Mouse (Mus musculus) lung, embryonic 16.5 days (tissue): Measurements from ENCODE around the gene Mpp4. TPM values are rescaled to one million over a fixed set of nuclear protein-coding genes. Genes with fewer than 3 reads are reported as not detected.

Experiments used
- ATAC-seq: fragments of 200-750 bp; cut with Nextera tagmentation; 2 replicates; pipeline ENCODE4 v1.8.0; 2017; ENCODE audit warnings: low read depth, mild to moderate bottlenecking, moderate library complexity
- H3K27ac ChIP-seq: fragments of 300-500 bp; sonication (generic); 2 replicates; pipeline ENCODE4 v1.5.1; 2014; ENCODE audit warnings: mild to moderate bottlenecking, control low read depth, low read length
- H3K27me3 ChIP-seq: fragments of 300-500 bp; sonication (generic); 2 replicates; pipeline ENCODE4 v1.6.1; 2014; ENCODE audit warnings: low read depth, low read length, mixed read lengths; ENCODE audit not compliant: control insufficient read depth, insufficient read depth
- H3K36me3 ChIP-seq: fragments of 300-500 bp; sonication (generic); 2 replicates; pipeline ENCODE4 v1.6.1; 2014; ENCODE audit warnings: low read length; ENCODE audit not compliant: control insufficient read depth, insufficient read depth
- H3K4me1 ChIP-seq: fragments of 300-500 bp; sonication (generic); replicated peaks from 2 replicates; pipeline ENCODE4 v1.6.1; 2014; ENCODE audit warnings: low read length, mixed read lengths; ENCODE audit not compliant: control insufficient read depth, insufficient read depth
- H3K4me2 ChIP-seq: fragments of 300-500 bp; sonication (generic); 2 replicates; pipeline ENCODE4 v1.6.1; 2014; ENCODE audit warnings: low read depth, low read length, control low read depth
- H3K4me3 ChIP-seq: fragments of 300-500 bp; sonication (generic); 2 replicates; pipeline ENCODE4 v1.5.1; 2014; ENCODE audit warnings: mild to moderate bottlenecking, low read length, control low read depth
- H3K9ac ChIP-seq: fragments of 300-500 bp; sonication (generic); 2 replicates; pipeline ENCODE4 v1.6.1; 2014; ENCODE audit warnings: low read length, control low read depth
- H3K9me3 ChIP-seq: fragments of 300-500 bp; sonication (generic); 2 replicates; pipeline ENCODE4 v1.6.1; 2016; ENCODE audit warnings: low read length; ENCODE audit not compliant: control insufficient read depth
- WGBS: fragments of 180-500 bp; shearing (Covaris S2); extraction: QIAGEN DNeasy Blood & Tissue Kit; methylation state at CpG from one replicate; pipeline ENCODE4 v1.1.7; 2014; 5-methylcytosine and 5-hydroxymethylcytosine counted together
- polyA plus RNA-seq: library from polyadenylated mRNA; unstranded; fragments of >200 nt; fragmentation: Nextera tagmentation; extraction: Ambion mirVana; gene quantifications from 2 replicates; pipeline ENCODE4 v1.2.1, GENCODE M21; 2015

Gene Mpp4
- polyA plus RNA-seq, 1 experiment from 2014 or later: 0.41 TPM

GRCm38 (mm10) chr1:59194979-59195378 lies 31.8 kb upstream of the Mpp4 start:
- Histone ChIP-seq H3K4me3 (no peak overlapping the region), H3K4me2 (no peak overlapping the region), H3K27ac (no peak overlapping the region), H3K27me3 (no peaks in the 10 kb centered on the region), H3K9me3 (no peaks in the 10 kb centered on the region), H3K4me1 (no peaks in the 10 kb centered on the region), H3K36me3 (peaks cover 18% of the 10 kb centered on the region), H3K9ac (no peak overlapping the region)
- 51% methylated on average over 6 of the region's 6 CpGs for WGBS
- ATAC-seq: no peak

- Histone ChIP-seq H3K4me3 (no peak overlapping the region), H3K36me3 (peaks cover 11% of the 10 kb centered on the region), H3K4me2 (no peak overlapping the region), H3K27me3 (no peaks in the 10 kb centered on the region), H3K9me3 (no peaks in the 10 kb centered on the region), H3K4me1 (no peaks in the 10 kb centered on the region), H3K9ac (no peak overlapping the region), H3K27ac (no peak overlapping the region)
- WGBS: 85% methylated on average over 5 of the region's 5 CpGs
- ATAC-seq: no peak
Measured at GRCm38 (mm10) chr1:59187786-59188185, 24.6 kb upstream of the Mpp4 start.

- WGBS: 80% methylated on average over 10 of the region's 10 CpGs
Measured at GRCm38 (mm10) chr1:59186317-59186716, 23.1 kb upstream of the Mpp4 start.

GRCm38 (mm10) chr1:59185410-59185809 lies 22.2 kb upstream of the Mpp4 start:
- Histone ChIP-seq H3K9ac (no peak overlapping the region), H3K4me3 (no peak overlapping the region), H3K4me2 (no peak overlapping the region), H3K4me1 (no peaks in the 10 kb centered on the region), H3K36me3 (peaks cover 6% of the 10 kb centered on the region), H3K27ac (no peak overlapping the region), H3K27me3 (no peaks in the 10 kb centered on the region), H3K9me3 (no peaks in the 10 kb centered on the region)
- ATAC-seq: no peak
- WGBS: 72% methylated on average over 9 of the region's 9 CpGs

More at GRCm38 (mm10) chr1:59186317-59186716, 23.1 kb upstream of the Mpp4 start:
- no peaks in the 10 kb centered on the region for H3K4me1 ChIP-seq
- no peak overlapping the region for H3K4me3 ChIP-seq
- no peaks in the 10 kb centered on the region for H3K9me3 ChIP-seq
- ATAC-seq: no peak
- no peak overlapping the region for H3K27ac ChIP-seq
- no peak overlapping the region for H3K4me2 ChIP-seq
- H3K36me3 ChIP-seq: peaks cover 11% of the 10 kb centered on the region
- H3K27me3 ChIP-seq: no peaks in the 10 kb centered on the region
- H3K9ac ChIP-seq: no peak overlapping the region

GRCm38 (mm10) chr1:59183045-59183444 lies 19.9 kb upstream of the Mpp4 start:
- Histone ChIP-seq H3K9me3 (no peaks in the 10 kb centered on the region), H3K9ac (no peak overlapping the region), H3K4me1 (no peaks in the 10 kb centered on the region), H3K27ac (no peak overlapping the region), H3K36me3 (peaks cover 15% of the 10 kb centered on the region), H3K4me2 (no peak overlapping the region), H3K4me3 (no peak overlapping the region), H3K27me3 (no peaks in the 10 kb centered on the region)
- 87% methylated on average over 4 of the region's 4 CpGs for WGBS
- no peak for ATAC-seq

- Histone ChIP-seq H3K4me3 (no peak overlapping the region), H3K9me3 (no peaks in the 10 kb centered on the region), H3K4me1 (no peaks in the 10 kb centered on the region), H3K4me2 (no peak overlapping the region), H3K27me3 (no peaks in the 10 kb centered on the region), H3K36me3 (peaks cover 18% of the 10 kb centered on the region), H3K9ac (no peak overlapping the region), H3K27ac (no peak overlapping the region)
- no peak for ATAC-seq
- WGBS: 91% methylated on average over 2 of the region's 2 CpGs
Measured at GRCm38 (mm10) chr1:59182373-59182772, 19.2 kb upstream of the Mpp4 start.

- H3K9me3 ChIP-seq: no peaks in the 10 kb centered on the region
- no peak overlapping the region for H3K4me2 ChIP-seq
- H3K27me3 ChIP-seq: no peaks in the 10 kb centered on the region
- no peaks in the 10 kb centered on the region for H3K4me1 ChIP-seq
- WGBS: 93% methylated on average over 3 of the region's 3 CpGs
- no peak overlapping the region for H3K4me3 ChIP-seq
- no peak for ATAC-seq
- peaks cover 16% of the 10 kb centered on the region for H3K36me3 ChIP-seq
- no peak overlapping the region for H3K9ac ChIP-seq
- H3K27ac ChIP-seq: no peak overlapping the region
Measured at GRCm38 (mm10) chr1:59180003-59180402, 16.8 kb upstream of the Mpp4 start.

GRCm38 (mm10) chr1:59178401-59178800 lies 15.2 kb upstream of the Mpp4 start:
- Histone ChIP-seq H3K4me3 (no peak overlapping the region), H3K36me3 (peaks cover 13% of the 10 kb centered on the region; the same call in 1 of the 2 replicates), H3K4me1 (no peaks in the 10 kb centered on the region), H3K9ac (no peak overlapping the region), H3K27ac (no peak overlapping the region), H3K27me3 (no peaks in the 10 kb centered on the region), H3K4me2 (no peak overlapping the region), H3K9me3 (no peaks in the 10 kb centered on the region)
- WGBS: 82% methylated on average over 10 of the region's 10 CpGs
- no peak for ATAC-seq

GRCm38 (mm10) chr1:59174514-59175373 lies 11.6 kb upstream of the Mpp4 start:
- ATAC-seq: no peak
- no peak overlapping the region for H3K4me3 ChIP-seq
- no peak overlapping the region for H3K9ac ChIP-seq
- WGBS: 40% methylated on average over 10 of the region's 10 CpGs
- peaks cover 8% of the 10 kb centered on the region; the same call in 1 of the 2 replicates for H3K36me3 ChIP-seq
- H3K4me2 ChIP-seq: no peak overlapping the region
- H3K9me3 ChIP-seq: no peaks in the 10 kb centered on the region
- H3K27ac ChIP-seq: no peak overlapping the region
- H3K27me3 ChIP-seq: no peaks in the 10 kb centered on the region
- no peaks in the 10 kb centered on the region for H3K4me1 ChIP-seq
